Mouse (Mus musculus) lung, embryonic 16.5 days (tissue): Measurements from ENCODE around the gene Asb6. TPM values are rescaled to one million over a fixed set of nuclear protein-coding genes. Genes with fewer than 3 reads are reported as not detected.

Experiments used
- ATAC-seq: fragments of 200-750 bp; cut with Nextera tagmentation; 2 replicates; pipeline ENCODE4 v1.8.0; 2017; ENCODE audit warnings: low read depth, mild to moderate bottlenecking, moderate library complexity
- H3K27ac ChIP-seq: fragments of 300-500 bp; sonication (generic); 2 replicates; pipeline ENCODE4 v1.5.1; 2014; ENCODE audit warnings: mild to moderate bottlenecking, control low read depth, low read length
- H3K27me3 ChIP-seq: fragments of 300-500 bp; sonication (generic); 2 replicates; pipeline ENCODE4 v1.6.1; 2014; ENCODE audit warnings: low read depth, low read length, mixed read lengths; ENCODE audit not compliant: control insufficient read depth, insufficient read depth
- H3K36me3 ChIP-seq: fragments of 300-500 bp; sonication (generic); 2 replicates; pipeline ENCODE4 v1.6.1; 2014; ENCODE audit warnings: low read length; ENCODE audit not compliant: control insufficient read depth, insufficient read depth
- H3K4me1 ChIP-seq: fragments of 300-500 bp; sonication (generic); replicated peaks from 2 replicates; pipeline ENCODE4 v1.6.1; 2014; ENCODE audit warnings: low read length, mixed read lengths; ENCODE audit not compliant: control insufficient read depth, insufficient read depth
- H3K4me2 ChIP-seq: fragments of 300-500 bp; sonication (generic); 2 replicates; pipeline ENCODE4 v1.6.1; 2014; ENCODE audit warnings: low read depth, low read length, control low read depth
- H3K4me3 ChIP-seq: fragments of 300-500 bp; sonication (generic); 2 replicates; pipeline ENCODE4 v1.5.1; 2014; ENCODE audit warnings: mild to moderate bottlenecking, low read length, control low read depth
- H3K9ac ChIP-seq: fragments of 300-500 bp; sonication (generic); 2 replicates; pipeline ENCODE4 v1.6.1; 2014; ENCODE audit warnings: low read length, control low read depth
- H3K9me3 ChIP-seq: fragments of 300-500 bp; sonication (generic); 2 replicates; pipeline ENCODE4 v1.6.1; 2016; ENCODE audit warnings: low read length; ENCODE audit not compliant: control insufficient read depth
- WGBS: fragments of 180-500 bp; shearing (Covaris S2); extraction: QIAGEN DNeasy Blood & Tissue Kit; methylation state at CpG from one replicate; pipeline ENCODE4 v1.1.7; 2014; 5-methylcytosine and 5-hydroxymethylcytosine counted together
- polyA plus RNA-seq: library from polyadenylated mRNA; unstranded; fragments of >200 nt; fragmentation: Nextera tagmentation; extraction: Ambion mirVana; gene quantifications from 2 replicates; pipeline ENCODE4 v1.2.1, GENCODE M21; 2015

The Asb6 gene
- polyA plus RNA-seq, 1 experiment from 2014 or later, result 32.7 TPM

DNA sequence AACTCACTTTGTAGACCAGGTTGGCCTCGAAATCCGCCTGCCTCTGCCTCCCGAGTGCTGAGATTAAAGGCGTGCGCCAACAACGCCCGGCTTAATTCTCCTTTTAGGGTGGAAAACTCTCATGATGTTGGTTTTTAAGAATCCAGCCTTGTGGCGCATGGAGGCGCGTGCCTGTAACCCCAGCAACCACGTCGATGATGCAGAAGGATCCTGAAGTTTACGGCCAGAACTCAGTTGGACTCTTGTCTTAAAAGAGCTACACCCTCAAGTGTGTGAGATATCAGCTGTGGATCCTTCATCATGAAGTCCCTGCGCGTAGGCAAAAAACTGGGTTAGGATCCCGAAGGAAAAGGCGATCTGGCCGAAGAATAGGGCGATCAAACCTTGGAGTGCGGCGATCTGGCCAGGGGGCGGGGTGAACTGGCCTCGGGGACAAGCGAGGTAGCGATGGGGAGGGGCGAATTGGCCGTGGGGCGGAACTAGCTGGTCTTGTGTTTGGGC, 22.9 kb downstream of the Asb6 start:
- ATAC-seq, result peak; percentile 24; the same call in 1 of the 2 replicates
- peak overlapping the region; percentile 94 for H3K4me3 ChIP-seq
- H3K36me3 ChIP-seq, result no peaks in the 10 kb centered on the region; the same call in 1 of the 2 replicates
- no peaks in the 10 kb centered on the region for H3K9me3 ChIP-seq
- peak overlapping the region; percentile 95 for H3K4me2 ChIP-seq
- 6% methylated on average over 28 of the region's 28 CpGs for WGBS
- peaks cover 15% of the 10 kb centered on the region for H3K4me1 ChIP-seq
- no peaks in the 10 kb centered on the region for H3K27me3 ChIP-seq
- peak overlapping the region; percentile 69 for H3K9ac ChIP-seq
- H3K27ac ChIP-seq, result peak overlapping the region; percentile 45

DNA sequence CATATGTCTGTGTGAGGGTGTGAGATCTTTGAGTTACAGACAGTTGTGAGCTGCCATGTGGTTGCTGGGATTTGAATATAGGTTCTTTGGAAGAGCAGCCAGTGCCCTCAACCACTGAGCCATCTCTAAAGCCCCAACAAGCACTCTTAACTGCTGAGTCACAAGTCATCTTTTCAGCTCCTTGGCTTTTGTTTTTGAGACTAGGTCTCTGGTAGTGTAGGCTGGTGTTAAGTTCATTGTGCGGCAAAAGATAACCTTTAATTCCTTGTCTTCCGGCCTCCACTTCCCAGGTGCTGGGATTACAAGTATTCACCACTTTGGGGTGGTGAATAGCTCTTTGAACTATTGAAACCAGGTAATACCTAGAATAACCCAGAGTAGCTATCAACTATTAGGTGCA, 24.1 kb downstream of the Asb6 start:
- WGBS, result 84% methylated on average over 2 of the region's 2 CpGs
- no peak overlapping the region for H3K4me3 ChIP-seq

DNA sequence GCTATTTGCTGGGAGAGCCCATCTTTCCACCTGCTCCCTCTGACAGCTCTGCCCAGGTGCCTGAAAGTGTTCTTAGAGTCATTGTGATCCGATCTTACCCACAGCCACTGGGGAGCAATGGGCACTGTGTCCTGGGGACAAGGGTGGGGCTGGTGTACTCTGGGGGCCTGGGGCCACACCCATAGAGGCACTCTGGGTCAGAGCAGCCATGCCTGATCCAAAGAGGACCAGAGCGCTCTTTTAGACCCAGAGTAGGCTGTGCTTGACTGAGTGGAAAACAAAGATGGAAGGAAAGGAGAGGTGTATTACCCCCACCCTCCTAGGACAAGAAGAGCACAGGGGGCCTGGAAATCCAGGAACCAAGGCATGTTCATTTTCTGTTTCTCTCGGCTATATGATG, 26.5 kb downstream of the Asb6 start, which contains the start of gene 1700001O22Rik:
1700001O22Rik (minus strand) TSS at position 58 of the 400 bp plus-strand sequence.
- no peak within 1 kb of the TSS for H3K4me3 ChIP-seq
- no peak within 1 kb of the TSS for H3K9ac ChIP-seq
- H3K36me3 ChIP-seq, result no peaks in the 10 kb centered on the region
- H3K4me1 ChIP-seq, result peaks cover 14% of the 10 kb centered on the region
- no peak within 1 kb of the TSS for H3K27ac ChIP-seq
- peaks cover 9% of the 10 kb centered on the region; the same call in 1 of the 2 replicates for H3K27me3 ChIP-seq
- ATAC-seq, result no peak
- no peak within 1 kb of the TSS for H3K4me2 ChIP-seq
- 87% methylated on average over 3 of the region's 3 CpGs for WGBS
- no peaks in the 10 kb centered on the region for H3K9me3 ChIP-seq

More for the DNA sequence above, 24.1 kb downstream of the Asb6 start:
- Histone ChIP-seq H3K4me1 (peaks cover 25% of the 10 kb centered on the region), H3K27ac (no peak overlapping the region), H3K27me3 (peaks cover 5% of the 10 kb centered on the region; the same call in 1 of the 2 replicates), H3K9ac (no peak overlapping the region), H3K36me3 (no peaks in the 10 kb centered on the region), H3K9me3 (no peaks in the 10 kb centered on the region), H3K4me2 (no peak overlapping the region)
- no peak for ATAC-seq

DNA sequence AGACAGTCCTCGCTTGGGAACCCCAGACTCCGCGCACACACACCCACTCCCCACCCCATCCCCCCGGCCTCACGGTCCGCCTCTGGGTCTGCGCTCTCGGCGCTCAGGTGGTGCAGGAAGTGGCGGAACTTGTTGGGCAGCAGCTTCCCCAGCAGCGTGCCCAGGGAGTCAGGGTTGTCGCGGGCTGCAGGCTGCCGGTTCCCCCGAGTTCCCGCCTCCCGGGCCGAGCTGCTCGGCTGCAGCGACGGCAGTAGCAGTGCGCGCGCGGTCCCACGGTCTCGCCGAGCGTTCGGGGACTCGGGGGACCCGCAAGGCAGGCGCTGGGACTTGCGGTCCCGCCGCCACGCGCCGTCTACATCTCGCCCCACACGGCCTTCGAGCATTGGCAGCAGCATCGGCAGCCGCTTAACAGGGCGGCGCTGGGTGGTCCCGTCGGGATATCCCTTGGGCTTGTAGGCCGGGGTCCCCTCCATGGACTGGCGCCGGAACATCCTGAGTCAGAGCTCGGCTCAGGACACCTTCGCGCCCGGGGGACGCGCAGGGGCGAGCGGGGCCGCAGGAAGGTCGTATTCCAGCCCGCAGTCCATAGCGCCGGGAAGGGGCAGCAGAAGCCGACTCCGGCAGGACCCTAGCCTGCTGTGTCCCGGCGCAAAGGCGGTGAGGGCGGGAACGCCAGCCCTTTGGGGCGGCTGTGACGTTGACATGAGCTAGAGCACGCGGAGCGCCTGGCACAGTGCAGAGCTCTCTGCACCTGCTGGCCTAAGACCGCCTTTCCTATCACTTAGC, 28.9 kb downstream of the Asb6 start:
- Histone ChIP-seq H3K27me3 (peaks cover 9% of the 10 kb centered on the region; the same call in 1 of the 2 replicates), H3K36me3 (no peaks in the 10 kb centered on the region), H3K9me3 (no peaks in the 10 kb centered on the region), H3K4me2 (peak overlapping the region; percentile 98), H3K27ac (no peak overlapping the region), H3K4me3 (peak overlapping the region; percentile 55), H3K9ac (peak overlapping the region; percentile 73), H3K4me1 (peaks cover 17% of the 10 kb centered on the region)
- 1% methylated on average over 61 of the region's 77 CpGs for WGBS
- ATAC-seq, result peak; percentile 59

- ATAC-seq, result no peak
- H3K4me2 ChIP-seq, result peak overlapping the region; percentile 98
- peaks cover 9% of the 10 kb centered on the region; the same call in 1 of the 2 replicates for H3K27me3 ChIP-seq
- H3K36me3 ChIP-seq, result no peaks in the 10 kb centered on the region
- no peaks in the 10 kb centered on the region for H3K9me3 ChIP-seq
- no peak overlapping the region for H3K27ac ChIP-seq
- peaks cover 22% of the 10 kb centered on the region for H3K4me1 ChIP-seq
- no peak overlapping the region for H3K9ac ChIP-seq
- 27% methylated on average over 7 of the region's 7 CpGs for WGBS
- peak overlapping the region; percentile 55 for H3K4me3 ChIP-seq
These were observed 29.5 kb downstream of the Asb6 start for GRCm38 (mm10) chr2:30800671-30801066.

DNA sequence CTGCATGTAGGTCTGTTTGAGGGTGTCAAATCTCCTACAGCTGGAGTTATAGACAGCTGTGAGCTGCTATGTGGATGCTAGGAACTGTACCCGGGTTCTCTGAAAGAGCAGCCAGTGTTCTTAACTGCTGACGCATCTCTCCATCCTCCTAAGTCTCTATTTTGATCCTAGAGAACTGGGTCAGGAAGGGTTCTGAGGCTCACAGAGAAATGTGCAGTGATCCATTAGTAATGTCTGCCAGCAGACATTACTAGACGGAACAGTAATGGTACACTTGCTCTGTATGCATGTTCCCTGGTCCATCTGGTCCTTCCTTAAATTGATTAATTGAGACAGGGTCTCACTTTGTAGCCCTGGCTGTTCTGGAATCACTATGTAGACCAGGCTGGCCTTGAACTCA, 30.7 kb downstream of the Asb6 start:
- peaks cover 9% of the 10 kb centered on the region; the same call in 1 of the 2 replicates for H3K27me3 ChIP-seq
- H3K4me3 ChIP-seq, result no peak overlapping the region
- no peaks in the 10 kb centered on the region for H3K9me3 ChIP-seq
- H3K36me3 ChIP-seq, result no peaks in the 10 kb centered on the region
- peaks cover 25% of the 10 kb centered on the region for H3K4me1 ChIP-seq
- H3K9ac ChIP-seq, result no peak overlapping the region
- no peak overlapping the region for H3K27ac ChIP-seq
- ATAC-seq, result no peak
- no peak overlapping the region for H3K4me2 ChIP-seq
- WGBS, result 73% methylated on average over 3 of the region's 3 CpGs

DNA sequence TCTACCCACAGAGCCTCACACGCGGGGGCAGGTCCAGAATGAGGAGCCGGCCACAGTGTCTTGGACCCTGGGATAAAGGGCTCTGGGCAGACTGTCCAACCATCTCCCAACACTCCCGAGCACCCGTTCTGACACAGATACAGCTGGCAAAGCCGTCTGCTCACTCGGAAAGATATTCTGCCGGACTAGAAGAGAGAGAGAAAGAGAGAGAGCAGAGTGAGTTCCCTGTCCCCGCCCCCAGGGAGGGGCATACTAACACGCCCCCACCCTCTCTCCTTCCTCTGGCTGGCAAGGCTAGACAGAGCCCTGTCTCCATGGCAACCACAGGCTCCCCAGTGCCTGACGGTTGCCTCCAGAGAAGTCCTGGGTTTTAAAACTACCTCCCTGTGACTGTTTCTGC, 33.8 kb downstream of the Asb6 start:
- H3K27ac ChIP-seq, result peak overlapping the region; percentile 76

GRCm38 (mm10) chr2:30795889-30796275, 34.3 kb downstream of the Asb6 start:
- ATAC-seq, result no peak
- Histone ChIP-seq H3K9ac (peak overlapping the region; percentile 48; the same call in 1 of the 2 replicates), H3K4me1 (peaks cover 19% of the 10 kb centered on the region), H3K9me3 (no peaks in the 10 kb centered on the region), H3K27me3 (peaks cover 4% of the 10 kb centered on the region; the same call in 1 of the 2 replicates), H3K4me2 (peak overlapping the region; percentile 53; the same call in 1 of the 2 replicates), H3K36me3 (no peaks in the 10 kb centered on the region), H3K4me3 (no peak overlapping the region), H3K27ac (peak overlapping the region; percentile 76)
- WGBS, result 71% methylated on average over 5 of the region's 5 CpGs

More for the DNA sequence above, 33.8 kb downstream of the Asb6 start:
- peak; percentile 77 for ATAC-seq
- H3K27me3 ChIP-seq, result peaks cover 4% of the 10 kb centered on the region; the same call in 1 of the 2 replicates
- peak overlapping the region; percentile 53 for H3K4me2 ChIP-seq
- WGBS, result 7% methylated on average over 10 of the region's 11 CpGs
- peak overlapping the region; percentile 48; the same call in 1 of the 2 replicates for H3K9ac ChIP-seq
- no peaks in the 10 kb centered on the region for H3K36me3 ChIP-seq
- peak overlapping the region; percentile 29 for H3K4me3 ChIP-seq
- no peaks in the 10 kb centered on the region for H3K9me3 ChIP-seq
- H3K4me1 ChIP-seq, result peaks cover 22% of the 10 kb centered on the region

GRCm38 (mm10) chr2:30795271-30795888, 34.8 kb downstream of the Asb6 start:
- Histone ChIP-seq H3K9me3 (no peaks in the 10 kb centered on the region), H3K4me2 (peak overlapping the region; percentile 82), H3K4me1 (peaks cover 19% of the 10 kb centered on the region), H3K36me3 (no peaks in the 10 kb centered on the region), H3K27ac (no peak overlapping the region; the same call in 1 of the 2 replicates), H3K9ac (peak overlapping the region; percentile 68), H3K27me3 (peaks cover 4% of the 10 kb centered on the region; the same call in 1 of the 2 replicates), H3K4me3 (peak overlapping the region; percentile 54)
- ATAC-seq, result no peak
- WGBS, result 74% methylated on average over 7 of the region's 7 CpGs
